Mouse (Mus musculus) layer of hippocampus, postnatal 25 days (tissue): Measurements from ENCODE around the gene Tspan9. TPM values are rescaled to one million over a fixed set of nuclear protein-coding genes. Genes with fewer than 3 reads are reported as not detected.

ENCODE experiments used
- DNase-seq, 2 experiments: peaks; one replicate each; pipeline ENCODE4 v3.0.0; 2022; ENCODE audit warnings: mixed read lengths in 2 of 2, low spot score in 1 of 2; ENCODE audit errors: extremely low spot score in 1 of 2
- total RNA-seq, 2 experiments: library from RNA; stranded (reverse); gene quantifications; 2 replicates each; pipeline ENCODE4 v1.2.3; 2021

Gene Tspan9
- total RNA-seq, 2 experiments from 2014 or later = 53.6 to 64.0 TPM

DNA sequence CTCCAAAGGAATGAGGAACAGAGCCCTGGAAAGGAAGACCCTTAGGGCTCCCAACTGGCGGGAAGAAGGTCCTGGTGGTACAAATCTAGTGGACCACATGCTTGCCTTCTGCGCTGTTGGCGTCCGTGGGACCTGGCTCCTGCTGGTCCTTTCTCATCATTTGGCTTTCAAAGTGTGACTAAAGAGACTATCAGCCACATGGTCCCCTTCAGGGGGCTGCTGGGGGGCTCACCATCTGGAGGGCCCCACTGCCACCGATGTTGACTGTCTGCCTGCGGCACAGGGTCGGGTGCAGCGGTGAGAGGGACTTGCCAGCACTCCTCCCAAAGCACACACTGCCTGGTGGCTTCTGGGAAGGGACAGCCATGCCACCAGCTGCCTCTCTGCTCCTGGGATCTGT is 150.4 kb downstream of the Tspan9 start:
- DNase-seq = no peak

DNA sequence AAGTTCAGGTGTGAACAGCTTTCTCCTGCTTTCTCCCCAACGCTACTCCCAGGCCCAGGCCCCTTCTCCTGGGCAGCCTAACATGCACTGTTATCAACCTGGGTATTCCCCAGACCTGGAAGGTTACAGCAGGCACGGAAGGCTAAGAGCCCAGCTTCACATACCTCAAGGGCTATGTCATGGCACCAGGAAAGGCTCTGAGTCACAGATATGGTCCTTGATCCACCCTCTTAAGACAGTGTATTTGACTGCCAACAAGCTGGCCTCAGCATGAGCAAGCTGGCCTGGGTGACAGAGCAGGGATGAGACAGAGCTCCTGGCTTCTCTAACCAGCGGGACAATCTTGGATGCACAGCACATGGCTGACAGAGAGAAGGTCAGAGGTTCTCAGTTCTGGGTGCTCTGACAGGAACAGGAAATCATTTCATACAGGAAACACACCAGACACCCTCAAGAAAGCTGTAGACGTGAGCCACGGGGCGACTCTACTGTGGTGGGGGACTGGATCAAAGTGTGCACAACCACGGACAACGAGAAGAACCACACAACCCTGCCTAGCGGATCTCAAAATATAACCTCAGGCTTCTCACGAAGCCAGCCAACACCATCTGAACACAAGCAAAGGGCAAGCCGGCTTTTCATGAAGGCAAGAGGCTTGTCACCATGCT is 151.8 kb downstream of the Tspan9 start:
- no peak for DNase-seq

DNA sequence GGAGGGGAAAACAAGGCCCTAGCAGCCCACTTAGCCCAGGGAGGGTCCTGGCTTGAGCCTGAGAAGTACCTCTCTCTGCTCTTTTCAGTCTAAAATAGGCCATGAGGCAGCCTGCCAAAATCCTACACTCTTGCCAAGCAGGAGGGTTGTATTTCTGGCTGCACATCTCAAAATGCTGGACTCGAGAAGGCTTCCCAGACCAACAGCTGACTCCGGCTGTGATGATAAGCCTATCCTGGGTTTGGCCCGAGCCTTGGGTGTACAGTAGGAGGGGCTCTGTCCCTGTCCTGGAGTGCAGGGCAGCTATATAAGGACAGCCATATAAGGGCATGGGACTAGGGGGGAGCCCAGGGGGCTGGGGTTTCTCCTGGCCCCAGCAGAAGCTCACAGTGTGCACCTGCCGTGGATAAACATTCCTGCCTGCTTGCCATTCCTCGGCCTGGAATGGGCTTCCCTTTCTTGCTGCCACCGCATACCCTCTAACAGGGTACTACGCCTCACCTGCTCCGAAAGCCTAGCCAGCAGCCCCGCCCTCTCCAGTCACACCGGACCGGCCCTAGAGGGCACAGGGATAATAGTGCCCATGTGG is 153.7 kb downstream of the Tspan9 start:
- peak in 1 of 2 experiments; percentile 68 for DNase-seq

DNA sequence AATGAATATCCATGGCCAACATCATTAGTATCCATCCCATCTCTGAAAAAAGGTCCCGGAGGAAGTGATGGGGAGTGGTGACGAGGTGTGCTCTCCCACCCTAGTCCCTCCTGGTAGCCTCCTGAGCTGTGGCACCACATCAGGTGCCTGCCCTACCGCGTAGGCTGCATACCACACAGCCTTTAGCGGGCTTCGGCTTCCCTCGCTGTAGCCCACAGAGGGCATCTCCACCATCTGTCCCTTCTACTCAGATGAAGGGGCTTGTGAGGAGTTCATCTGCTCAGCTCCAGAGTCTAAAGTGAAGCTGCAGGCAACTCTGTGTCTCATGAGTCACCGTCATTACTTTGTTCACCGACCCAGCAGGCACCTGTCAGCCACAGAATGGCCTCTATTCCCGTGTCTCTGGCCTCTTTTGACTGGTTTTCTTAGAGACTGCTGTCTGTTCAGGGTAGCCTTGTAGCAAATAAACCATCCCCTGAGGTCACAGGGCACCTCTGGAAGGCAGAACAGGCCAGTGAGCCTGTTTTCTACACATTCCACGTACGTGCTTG is 154.4 kb downstream of the Tspan9 start:
- no peak for DNase-seq

DNA sequence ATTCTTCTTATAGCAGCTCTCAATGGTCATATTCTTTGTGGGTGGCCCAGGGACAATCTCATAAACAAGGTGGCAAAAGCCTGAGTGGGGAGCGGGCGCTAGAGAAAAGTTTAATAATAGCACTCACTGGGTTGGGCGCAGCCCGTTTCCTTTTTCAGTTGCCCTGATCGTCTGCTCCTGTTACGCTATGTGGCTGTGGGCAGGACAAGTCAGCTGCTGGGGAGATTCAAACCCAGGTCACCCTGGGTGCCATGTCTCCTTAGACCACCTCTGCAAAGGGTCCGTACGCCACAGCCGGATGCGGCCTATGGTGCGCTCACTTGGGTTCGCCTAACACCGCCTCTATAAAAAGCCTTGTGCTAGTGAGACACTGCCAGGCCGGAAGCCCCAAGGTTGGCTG is 156.0 kb downstream of the Tspan9 start:
- no peak for DNase-seq

DNA sequence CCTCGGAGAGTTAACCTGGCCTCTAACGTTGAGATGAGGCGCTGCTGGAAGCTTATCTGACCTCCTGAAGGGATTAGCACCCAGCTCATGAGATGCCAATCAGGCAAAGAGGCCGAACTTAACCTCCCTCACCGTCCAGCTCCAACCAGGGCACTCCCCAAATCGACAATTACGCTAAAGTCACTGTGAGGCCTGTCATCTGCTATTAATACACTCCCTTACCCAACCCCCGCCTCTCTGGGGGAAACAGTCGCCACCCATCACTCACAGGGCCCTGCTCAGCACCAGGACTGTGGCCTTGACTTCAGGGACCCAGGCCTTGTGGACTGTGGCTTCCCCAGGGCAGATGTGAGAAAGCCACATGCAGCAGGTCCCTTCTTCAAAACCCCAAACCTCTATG is 157.0 kb downstream of the Tspan9 start:
- DNase-seq = no peak

DNA sequence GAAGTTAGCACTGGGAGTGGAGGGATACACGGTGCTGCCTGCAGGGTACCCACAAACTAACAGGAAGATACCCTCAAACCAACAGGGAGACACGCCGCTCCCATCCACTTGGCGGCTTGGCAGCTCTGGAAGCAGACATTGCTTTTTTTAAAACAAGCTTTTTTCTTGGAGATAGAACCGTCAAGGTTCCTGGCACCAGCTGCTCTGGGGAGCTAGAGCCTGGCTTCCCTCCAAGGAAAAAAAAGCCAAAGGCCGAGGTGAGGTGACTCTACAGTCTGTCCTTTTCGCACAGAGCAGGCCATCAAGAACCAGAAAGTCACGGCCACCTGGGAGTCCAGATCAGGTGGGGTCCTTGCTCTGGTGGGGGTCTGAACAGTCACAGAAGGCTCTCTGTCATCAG is 162.2 kb downstream of the Tspan9 start:
- no peak for DNase-seq

DNA sequence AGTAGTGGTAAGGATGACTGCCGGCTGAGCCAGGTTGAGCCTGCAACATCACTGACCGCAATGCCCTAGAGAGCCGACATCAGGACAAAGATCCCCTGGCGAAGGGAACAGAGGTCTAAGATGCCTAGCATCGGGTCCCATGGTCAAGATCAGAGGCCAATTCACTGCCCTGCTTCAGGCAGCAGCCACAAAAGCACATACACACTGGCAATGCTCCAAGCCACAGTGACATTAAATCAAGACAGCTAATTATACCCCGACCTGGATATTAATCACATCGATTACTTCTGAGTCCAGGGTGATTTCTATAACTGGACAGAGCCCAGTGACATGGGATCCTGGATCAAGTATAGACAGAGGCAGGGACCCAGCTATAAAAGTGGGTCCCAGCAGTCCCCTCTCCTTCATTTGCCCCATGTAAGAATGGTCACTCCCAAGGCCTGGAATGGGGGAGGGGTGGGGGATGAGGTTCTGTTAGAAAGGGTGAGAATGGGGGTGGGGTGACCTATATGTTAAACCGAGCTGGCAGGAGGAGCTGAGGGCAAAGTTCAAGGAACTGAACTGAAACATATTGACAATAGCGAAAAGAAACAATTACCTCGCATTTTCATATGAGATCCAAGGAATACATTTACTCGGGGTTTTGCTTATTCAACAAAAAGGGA is 162.9 kb downstream of the Tspan9 start:
- DNase-seq = no peak

DNA sequence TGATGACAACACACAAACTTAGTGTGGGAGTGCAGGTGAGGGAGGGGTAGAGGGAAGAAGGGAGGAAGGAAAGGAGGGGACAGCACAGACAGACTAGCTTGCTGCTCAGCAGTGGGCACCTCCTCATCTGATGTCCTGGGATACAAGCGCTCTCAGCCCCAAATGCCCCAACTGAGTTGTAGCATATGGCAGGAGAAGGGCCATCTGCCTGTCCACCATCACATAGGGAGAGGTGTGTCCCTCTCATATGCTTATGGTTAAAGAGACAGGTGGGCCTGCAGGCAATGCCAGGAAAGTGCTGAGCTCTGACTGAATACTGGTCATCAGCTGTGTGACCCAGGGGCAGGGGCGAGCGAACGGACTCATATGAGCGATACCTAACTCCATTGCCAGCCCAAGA is 163.6 kb downstream of the Tspan9 start:
- no peak for DNase-seq

DNA sequence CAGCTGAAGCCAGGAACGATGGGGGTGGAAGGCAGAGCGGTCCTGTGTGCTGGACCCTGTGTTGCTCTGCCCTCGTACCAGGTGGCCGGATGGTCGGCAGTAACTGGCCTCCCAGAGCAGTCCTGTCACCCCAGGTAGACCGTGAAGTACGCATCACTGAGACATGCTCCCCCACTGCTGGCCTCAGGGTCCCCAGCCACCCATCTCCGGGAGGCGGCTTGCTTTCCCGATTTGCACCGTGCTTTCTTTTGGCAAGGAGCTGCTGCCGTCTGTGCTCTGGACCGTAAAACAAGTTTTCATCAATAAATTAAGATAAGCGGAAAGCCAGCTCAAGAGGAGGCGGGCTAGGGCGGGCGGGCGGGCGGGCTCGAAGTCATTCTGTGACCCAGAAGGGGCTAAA is 164.5 kb downstream of the Tspan9 start:
- no peak for DNase-seq

DNA sequence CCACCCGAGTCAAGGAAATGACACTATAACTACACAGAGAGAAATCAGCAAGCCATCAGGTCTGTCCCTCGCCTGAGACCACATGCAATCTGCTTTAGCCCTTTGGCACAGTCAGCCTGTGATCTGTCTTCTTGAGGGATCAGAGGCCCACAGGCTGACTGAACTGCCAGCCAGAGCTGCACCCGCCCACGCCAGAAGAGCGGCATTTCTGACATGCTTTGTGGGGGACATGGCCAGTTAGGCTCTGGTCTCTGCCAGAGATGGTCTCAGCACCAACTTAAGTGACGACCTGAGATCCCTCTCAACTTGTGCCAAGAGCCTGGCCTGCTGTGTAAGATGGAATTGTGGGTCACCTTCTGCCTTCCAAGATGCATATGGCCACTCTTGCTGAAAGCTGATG is 166.7 kb downstream of the Tspan9 start:
- DNase-seq = no peak

DNA sequence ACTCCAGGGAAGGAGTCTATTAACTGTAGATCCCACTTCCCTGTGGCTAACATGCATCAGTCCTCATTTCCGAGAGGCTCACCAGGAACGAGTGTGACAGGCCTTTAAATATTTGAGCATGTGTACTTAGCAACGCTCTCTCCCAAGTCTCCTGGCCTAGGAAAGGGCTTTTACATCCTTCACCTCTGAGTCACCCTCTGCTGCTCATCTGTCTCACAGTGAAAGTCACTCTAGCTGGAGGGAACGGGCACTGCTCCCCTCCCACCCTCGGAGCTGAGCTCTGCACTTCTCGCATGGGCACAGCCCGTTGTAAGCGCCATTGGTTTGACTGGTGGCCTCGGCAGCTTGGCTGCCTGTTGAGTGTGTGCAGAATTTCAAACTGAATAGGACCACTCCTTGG is 169.4 kb downstream of the Tspan9 start:
- no peak for DNase-seq

DNA sequence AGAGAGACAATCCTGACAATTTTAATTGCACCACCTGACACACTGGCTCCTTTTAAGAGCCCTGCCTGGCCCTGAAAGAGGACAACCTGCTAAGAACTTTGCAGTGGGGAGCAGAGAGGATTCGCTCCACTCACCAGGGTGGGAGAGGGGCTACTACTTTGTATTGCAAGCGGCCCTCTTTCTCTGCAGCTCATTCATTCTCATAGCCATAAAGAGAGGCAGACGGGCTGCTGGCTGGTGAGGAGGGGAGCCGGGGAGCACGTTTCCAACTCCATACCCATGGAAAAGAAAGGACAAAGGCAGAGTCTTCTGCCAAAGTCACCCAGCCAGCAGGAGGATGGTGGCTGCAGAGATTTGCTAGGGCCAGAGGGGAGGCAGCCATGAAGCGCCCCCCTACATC is 169.8 kb downstream of the Tspan9 start:
- DNase-seq = no peak

DNA sequence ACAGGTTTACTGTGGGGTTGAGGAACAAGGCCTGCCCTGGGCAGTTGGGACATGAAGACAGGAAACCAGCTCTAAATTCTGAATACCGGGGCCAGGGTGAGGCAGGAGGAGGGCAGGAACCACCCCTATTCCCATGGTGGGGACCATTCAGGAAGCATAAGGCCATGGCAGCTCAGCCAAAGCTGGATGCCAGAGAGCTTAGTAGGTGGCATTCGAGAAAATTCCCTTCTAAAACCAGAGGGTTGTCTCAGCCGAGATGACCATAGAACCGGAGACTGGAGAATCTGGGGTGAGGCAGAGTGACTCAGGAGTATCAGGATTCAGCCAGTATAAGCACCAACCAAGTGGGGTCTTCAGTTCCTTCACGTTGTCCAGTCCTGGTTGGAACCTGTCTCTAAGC is 171.5 kb downstream of the Tspan9 start:
- no peak for DNase-seq

DNA sequence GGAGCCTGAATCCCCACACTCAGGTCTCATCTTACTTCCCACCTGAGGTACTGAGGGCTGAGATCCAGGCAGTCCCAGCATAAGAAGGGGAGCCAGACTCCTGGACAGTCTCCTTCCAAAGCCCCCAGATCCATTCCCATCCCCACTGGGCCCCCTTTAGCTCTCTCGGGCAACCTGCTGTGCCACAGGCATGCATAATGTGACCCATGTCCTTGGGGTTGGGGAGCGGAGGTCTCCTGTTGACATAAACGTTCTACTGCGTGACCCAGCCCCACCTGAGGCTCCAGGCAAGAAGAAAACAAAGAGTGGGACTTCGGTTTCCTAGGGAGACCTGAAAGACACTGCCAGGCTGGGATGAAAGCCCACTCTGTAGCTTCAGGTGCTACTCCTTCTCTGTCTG is 172.5 kb downstream of the Tspan9 start:
- no peak for DNase-seq

DNA sequence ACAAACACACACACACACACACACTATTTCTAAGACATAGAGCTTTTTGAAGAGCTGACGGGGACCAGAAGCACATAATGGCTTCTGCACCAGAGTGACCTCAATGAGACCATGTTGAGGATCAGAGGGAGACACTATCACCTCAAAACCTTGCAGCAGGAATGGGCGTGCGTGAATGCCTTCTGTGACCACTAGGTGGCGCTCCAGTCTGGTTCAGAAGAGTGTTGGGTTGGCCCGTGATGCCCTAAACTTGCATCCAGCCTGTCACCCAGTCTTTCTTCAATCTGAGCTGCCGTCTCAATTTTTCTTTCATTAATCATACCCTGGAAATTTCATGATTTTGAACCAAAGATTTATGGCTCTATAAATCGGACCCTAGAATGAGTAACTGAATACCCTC is 173.3 kb downstream of the Tspan9 start:
- peak; percentile 71 to 94 for DNase-seq

DNA sequence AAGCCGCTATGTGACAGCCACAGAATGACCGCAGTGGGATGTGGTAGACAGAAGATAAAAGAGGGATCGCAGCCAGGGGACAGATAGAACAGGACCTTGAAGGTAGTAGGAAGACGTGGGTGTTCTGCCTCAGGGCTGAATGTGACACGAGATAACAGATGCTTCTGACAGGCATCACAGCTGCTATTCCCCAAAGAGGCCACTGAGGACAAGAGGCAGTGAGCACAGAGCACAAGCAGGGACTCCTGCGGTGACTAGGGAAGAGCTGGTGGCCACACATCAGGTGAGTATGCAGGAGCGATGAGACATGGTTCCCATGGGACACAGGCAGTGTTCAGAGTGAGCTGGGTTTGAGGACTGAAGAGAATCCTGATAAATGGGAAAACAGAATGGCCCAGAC is 173.7 kb downstream of the Tspan9 start:
- DNase-seq = no peak

DNA sequence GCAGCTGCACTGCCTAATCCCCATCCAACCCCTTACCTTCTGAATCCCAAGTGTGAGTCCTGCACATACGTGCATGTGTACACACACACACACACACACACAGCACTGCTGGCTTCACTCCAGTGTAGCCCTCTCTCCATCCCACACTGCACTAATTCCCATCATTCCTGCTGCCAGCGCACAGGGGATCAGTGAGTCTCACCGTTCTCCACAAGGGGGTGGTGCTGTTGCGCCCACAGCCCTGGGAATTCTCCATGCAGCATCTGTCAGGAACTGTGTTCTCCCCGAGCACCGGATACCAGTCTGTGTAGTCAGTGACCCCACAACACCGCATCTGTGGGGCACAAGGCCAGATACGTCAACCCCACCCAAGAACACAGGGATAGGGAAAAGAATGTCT is 177.9 kb downstream of the Tspan9 start:
- DNase-seq = peak in 1 of 2 experiments; percentile 55

DNA sequence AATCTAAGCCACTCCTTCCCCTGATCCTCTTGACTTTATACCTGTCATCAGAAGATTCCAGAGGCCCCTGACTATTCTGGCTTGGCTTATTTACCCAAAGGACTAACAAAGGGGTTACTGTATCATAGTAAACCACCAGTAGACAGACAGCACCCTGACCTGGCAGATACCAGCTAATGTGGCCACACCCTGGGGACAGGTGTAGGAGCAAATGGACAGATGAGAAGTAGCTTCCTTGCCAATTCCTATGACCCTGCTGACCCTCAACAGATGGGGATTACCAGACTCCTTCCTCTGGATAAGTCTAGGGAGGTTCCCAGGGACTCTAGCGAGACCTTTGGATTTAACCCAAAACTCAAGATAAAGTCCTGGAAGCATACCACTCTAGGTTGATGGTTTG is 183.2 kb downstream of the Tspan9 start:
- no peak for DNase-seq

DNA sequence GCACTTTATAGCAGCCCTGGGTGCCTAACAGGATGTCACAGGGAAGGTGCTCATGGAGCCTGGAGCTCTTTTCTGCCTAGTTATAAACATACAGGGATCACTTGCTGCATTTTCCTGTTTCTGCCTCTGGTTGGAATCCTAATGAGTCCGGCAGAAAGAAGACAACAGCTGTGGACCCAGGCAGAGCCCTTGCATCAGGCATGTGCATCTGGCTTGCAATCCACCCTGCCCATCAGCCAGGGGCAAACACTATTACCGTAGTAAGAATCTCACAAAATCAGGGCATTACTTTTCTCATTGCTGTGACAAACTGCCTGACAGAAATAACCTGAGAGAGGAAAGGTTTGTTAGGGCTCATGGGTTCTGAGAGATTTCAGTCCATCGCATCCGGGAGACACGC is 187.2 kb downstream of the Tspan9 start:
- no peak for DNase-seq

DNA sequence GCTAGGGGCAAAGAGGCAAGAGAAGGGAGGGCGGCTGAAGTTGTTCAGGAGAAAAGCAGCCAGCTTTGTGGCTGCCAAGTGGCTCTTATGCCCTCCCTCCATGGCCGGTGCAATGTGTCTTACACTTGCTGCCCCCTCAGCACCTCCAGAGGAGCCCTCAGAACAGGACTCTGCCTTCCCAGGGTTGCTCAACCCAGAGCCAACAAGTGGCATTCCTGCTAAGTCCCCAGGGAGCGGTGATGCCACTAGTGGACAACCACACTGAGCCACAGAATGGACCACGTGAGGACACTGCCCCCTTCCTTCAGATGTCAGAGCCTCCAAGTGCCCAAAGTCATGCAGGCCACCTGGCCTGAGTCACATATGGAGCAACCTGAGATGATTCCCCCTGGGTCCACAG is 190.3 kb downstream of the Tspan9 start:
- no peak for DNase-seq

DNA sequence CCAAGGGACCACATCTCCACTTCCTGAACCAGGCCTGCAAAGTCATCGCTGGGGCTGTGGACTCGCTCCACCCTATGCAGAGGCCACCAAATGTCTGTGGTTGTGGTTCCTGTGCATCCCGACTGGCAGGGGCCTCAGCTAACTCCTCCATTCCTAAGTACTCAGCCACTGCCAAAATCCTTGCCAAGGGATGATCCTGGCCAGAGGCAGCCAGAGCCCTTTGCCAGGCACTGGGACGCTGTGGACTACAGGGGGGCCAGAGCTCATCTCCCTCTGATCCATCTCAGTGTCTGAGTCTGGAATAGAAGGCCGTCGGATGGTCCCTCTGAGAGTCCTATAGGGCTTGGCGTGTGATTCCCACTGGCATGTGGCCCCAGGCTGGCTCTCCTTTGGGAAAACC is 193.5 kb downstream of the Tspan9 start:
- DNase-seq = no peak
